Mouse (Mus musculus) lung, adult 2 months (tissue): ENCODE results near the gene Cmss1.

Experiments
- CTCF ChIP-seq: fragments of 200-500 bp; IDR thresholded peaks from 2 replicates; pipeline ENCODE4 v1.5.1; 2011; ENCODE audit warnings: mild to moderate bottlenecking, low read length, control low read depth; ENCODE audit not compliant: insufficient read depth
- POLR2A ChIP-seq: fragments of 200-500 bp; IDR thresholded peaks from 2 replicates; pipeline ENCODE4 v1.6.1; 2011; ENCODE audit warnings: low read depth, mild to moderate bottlenecking, control low read depth, low read length, borderline replicate concordance; ENCODE audit errors: extremely low read depth

GRCm38 (mm10) chr16:57366141-57366540 lies 240.5 kb downstream of the Cmss1 start:
- TF ChIP-seq POLR2A = no peak
- TF ChIP-seq CTCF = no peak
